Mouse (Mus musculus) telencephalon, adult 2 months (tissue): ENCODE results near the gene Mertk.

Experiments
- DNase-seq: peaks from one replicate; pipeline ENCODE4 v3.0.0-alpha.2; 2011; ENCODE audit warnings: low read depth, low spot score

Mertk gene

GRCm38 (mm10) chr2:128765787-128766186 lies 67.0 kb downstream of the Mertk start:
- DNase-seq: no peak

DNA sequence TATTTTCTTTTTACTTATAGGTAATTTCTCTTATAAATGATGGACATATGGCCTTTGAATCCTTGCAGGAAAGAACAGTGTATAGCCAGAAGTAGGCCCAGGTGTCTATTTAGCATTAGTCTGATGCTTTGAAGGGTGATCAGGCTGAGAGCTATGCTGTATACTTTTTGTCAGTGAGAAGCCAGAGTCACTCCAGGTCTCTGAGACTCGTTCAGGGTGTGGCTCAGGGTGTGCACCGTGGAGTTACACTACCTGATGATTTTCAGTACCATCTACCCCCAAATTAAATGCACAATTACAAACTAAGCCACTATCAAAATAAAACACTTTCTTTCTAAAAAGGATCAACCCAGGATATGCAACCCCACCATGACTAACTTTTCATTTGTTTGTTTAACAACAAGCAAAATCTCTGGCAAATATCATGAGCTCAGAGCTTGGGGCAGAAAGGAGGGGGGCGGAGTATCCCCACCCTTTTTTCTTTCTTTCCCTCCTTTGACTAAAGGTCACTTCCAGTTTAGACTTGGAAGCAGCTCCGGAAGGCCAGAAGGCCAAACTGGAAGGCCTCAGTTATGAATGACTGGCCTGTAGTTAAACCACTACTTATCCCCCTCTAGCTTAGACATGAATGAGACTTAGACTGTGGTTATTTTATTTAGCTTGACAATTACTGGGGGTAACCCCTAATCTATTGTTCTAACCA lies 69.9 kb downstream of the Mertk start:
- no peak for DNase-seq

- DNase-seq: no peak
These were observed 71.8 kb downstream of the Mertk start for GRCm38 (mm10) chr2:128770557-128770956.

- no peak for DNase-seq
These were observed 72.3 kb downstream of the Mertk start for GRCm38 (mm10) chr2:128771048-128771447.

GRCm38 (mm10) chr2:128771750-128772338 lies 73.1 kb downstream of the Mertk start:
- DNase-seq: no peak

DNA sequence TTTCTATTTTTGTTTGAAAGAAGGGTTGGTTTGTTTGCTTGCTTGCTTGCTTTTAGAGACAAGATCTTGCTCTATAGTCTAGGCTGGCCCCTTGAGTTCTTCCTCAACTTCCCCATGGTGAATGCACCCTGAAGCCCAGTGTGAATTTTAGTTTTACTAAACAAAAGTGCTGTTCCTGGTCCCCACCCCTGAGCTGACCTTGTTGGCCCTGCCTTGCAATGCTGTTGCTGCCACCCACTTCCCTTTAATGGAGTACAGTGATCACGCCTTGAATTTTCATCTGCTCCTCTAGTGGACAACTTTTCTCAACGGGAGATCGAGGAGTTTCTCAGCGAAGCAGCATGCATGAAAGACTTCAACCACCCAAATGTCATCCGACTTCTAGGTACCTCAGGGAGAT lies 83.5 kb downstream of the Mertk start:
- DNase-seq: no peak

DNA sequence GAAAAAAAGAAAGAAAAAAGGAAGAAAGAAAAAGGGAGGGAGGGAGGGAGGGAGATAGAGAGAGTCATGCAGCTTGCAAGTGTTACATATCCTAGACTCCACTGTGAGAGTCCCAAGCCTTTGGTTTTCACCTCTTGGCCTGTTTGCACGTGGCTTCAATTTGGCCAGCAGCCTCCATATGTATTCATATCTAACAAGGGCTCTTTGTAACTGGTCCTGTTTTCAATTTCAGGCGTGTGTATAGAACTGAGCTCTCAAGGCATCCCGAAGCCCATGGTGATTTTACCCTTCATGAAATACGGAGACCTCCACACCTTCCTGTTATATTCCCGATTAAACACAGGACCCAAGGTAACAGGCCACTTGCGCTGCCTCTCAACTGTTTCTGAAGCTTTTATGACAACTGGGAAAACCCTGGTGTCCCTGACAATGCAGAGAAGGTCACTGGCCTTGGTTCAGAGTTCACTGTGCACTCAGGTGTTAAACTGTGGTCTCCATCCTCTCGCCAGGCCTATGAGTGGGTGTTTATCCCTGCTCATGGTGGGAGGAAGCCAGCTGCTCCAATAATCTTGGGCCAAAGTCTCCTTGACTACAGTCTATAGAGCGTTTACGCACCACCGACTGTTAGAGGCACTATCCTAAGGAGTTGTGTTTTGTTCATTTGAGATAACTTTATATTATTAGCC lies 85.0 kb downstream of the Mertk start:
- no peak for DNase-seq

DNA sequence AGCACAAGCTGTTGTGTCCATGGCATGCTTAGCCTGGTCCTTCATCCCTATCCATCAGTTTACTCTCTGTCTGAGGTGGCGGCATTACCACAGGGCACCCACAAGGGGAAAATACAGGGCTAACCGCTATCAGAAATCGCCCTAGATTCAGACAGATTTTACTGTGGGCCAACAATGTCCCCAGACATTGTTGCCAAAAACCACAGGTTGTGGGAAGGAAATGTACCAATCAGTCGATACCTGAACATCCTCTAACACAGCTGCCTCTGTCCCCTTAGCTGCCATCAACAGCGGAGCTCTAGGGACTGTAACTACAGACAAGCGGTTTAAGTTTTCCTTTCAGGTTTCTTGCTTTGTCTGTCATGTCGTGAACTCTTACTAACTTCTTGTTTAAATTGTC lies 86.1 kb downstream of the Mertk start:
- no peak for DNase-seq

GRCm38 (mm10) chr2:128786341-128786740 lies 87.6 kb downstream of the Mertk start:
- DNase-seq: no peak

- DNase-seq: no peak
These were observed 88.0 kb downstream of the Mertk start for GRCm38 (mm10) chr2:128786795-128787194.

GRCm38 (mm10) chr2:128787805-128788204 lies 89.0 kb downstream of the Mertk start:
- DNase-seq: no peak

DNA sequence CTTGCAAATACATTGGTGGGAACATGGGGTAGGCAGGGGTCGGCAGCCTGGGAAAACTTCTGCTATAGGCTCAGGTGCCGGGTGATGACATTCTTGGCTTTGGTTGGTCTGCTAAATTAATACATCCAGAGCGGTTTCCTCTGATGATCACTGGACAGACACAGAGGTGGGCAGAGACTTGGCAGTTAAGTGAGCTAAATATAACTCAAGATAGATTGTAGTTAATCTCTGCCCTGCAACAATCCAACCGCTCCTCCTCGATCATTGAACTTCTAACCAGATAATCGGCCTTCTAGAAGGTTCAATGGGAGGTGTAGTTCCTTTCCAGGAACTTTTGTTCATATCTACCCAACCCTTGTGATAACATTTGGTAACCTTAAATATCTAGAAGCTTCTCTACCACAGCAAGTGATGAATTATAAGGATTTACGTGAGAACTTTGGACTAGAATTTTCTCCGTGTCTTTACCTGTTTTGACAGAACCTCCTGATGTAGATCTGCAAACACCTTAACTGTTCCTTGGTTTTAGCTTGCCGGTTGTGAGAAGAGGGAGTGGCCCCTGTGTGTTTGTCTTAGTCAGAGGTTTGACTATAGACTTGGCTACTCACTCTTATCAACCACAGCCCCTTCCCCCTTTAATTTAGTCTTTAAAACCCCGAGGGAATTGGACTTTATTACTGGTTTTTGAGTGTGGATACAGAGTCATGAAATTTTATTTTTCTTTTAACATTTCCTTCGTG lies 92.3 kb downstream of the Mertk start:
- DNase-seq: no peak

- no peak for DNase-seq
These were observed 95.2 kb downstream of the Mertk start for GRCm38 (mm10) chr2:128793958-128794357.

DNA sequence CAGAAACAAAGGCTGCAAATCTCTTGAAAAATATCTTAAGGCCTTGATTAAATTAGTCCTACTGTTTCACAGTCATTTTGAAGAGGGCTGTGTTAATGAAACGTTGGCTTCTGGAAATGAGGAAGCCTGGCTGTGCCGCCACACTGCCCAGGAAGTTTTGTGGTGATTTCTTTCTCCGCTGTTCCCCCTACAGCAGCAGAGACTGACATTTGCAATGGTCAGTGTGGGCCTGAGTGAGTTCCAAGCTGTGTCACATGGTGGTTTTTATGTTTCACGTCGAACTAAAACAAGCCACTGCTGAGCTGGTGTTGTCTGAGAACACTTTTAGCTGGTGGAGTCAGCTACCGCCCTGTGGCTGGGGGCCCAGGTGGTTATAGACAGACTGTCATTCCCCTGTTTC lies 97.7 kb downstream of the Mertk start:
- DNase-seq: peak; percentile 29

- no peak for DNase-seq
These were observed 104.7 kb downstream of the Mertk start for GRCm38 (mm10) chr2:128803441-128803840.

- DNase-seq: no peak
These were observed 106.6 kb downstream of the Mertk start for GRCm38 (mm10) chr2:128805341-128805740.

- DNase-seq: peak; percentile 62
These were observed 107.8 kb downstream of the Mertk start for GRCm38 (mm10) chr2:128806561-128806960.

DNA sequence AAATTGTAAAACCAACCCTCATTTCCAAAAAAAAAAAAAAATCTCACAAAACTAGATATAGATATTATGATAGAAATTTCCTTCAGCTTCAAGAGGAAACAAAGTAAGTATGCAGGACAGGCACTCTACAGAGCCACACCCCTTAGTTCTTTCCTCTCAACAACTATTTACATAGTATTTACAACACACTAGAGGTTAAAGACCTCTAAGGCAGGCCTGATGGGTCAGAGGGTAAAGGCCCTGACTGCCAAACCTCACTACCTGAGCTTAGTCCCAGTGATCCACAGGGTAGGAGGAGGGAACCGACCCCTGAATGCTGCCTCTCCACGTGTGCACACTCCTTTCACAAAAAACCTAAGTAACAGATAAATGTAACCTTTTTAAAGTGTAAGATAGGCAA lies 114.0 kb downstream of the Mertk start:
- DNase-seq: no peak

DNA sequence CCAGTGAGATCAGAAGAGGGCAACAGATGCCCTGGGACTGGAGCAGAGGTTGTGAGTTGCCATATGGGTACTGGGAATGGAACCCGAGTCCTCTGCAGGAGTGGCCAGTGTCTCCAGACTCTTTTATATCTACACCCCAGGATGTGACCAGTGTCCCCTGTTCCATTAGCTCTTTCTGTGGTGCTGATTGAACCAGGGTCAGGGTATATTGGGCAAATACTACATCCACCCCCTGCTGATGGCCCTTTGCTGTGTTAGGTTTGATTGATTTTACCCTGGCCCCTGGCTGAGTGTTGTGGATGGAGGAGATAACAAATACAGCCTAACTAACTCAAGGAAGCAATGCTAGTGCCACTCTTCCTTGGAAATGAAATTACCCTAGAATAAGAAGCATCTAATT lies 117.6 kb downstream of the Mertk start:
- no peak for DNase-seq

DNA sequence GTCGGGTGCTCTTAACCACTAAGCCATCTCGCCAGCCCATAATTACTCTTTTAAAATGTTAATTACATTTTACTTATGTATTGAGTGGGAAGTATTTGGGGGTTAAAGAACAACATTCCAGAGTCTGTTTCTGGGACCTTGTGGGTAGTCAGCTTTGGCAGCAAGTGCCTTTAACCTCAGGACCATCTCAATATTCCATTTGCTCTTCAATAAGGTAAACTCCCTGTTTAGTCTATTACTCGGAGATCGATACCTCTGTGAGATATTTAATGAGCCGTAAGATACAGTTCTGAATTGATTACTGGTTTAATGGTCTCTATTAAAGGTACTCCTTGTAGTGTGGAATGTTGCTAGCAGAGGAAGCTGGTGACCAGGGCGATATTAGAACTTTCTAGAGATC lies 118.2 kb downstream of the Mertk start:
- DNase-seq: no peak

DNA sequence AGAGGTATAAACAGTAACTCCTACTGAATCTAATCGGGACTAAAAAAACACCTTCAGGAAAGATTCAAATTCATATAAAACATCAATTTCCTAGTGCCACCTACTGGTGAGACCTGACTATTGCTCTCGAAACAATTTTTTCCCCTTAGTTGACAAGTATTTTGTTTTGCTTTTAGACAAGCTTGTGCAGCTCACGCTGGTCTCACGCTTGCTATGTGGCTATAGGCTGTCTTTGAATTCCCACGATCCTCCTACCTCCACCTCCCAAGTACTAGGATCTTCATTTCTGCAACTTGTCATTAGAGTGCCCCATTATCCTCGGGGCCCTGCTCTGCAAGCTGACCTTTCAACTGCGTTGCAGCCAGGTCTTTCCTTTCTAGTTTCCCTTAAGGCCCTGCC lies 118.6 kb downstream of the Mertk start:
- DNase-seq: peak; percentile 88
